Mouse (Mus musculus) adrenal gland, postnatal 25 days (tissue): Measurements from ENCODE around the gene Gapt. TPM values are rescaled to one million over a fixed set of nuclear protein-coding genes. Genes with fewer than 3 reads are reported as not detected.
"Not testable (repeated sequence)": the region's sequence is repeated elsewhere in the genome, so short reads cannot be mapped to it uniquely, and the experiment has no call there.

ENCODE experiments used
- DNase-seq: peaks from one replicate; pipeline ENCODE4 v3.0.0; 2021; ENCODE audit warnings: mixed read lengths
- long read RNA-seq: library from polyadenylated mRNA; stranded (forward); transcript quantifications from one replicate; pipeline ENCODE4 v2.0.0, GENCODE M21; 2021
- total RNA-seq: library from RNA; stranded (reverse); gene quantifications from 2 replicates; pipeline ENCODE4 v1.2.3, GENCODE M21; 2021

The Gapt gene
- total RNA-seq: not detected in 2 replicates
- long read RNA-seq: 0 reads

- no peak for DNase-seq
These were observed at the start of gene Gapt for GRCm38 (mm10) chr13:110356941-110357340. Gene Gapt (minus strand): TSS chr13:110357199.

- DNase-seq: no peak
These were observed 49.2 kb upstream of the Gapt start for GRCm38 (mm10) chr13:110406152-110406551.

GRCm38 (mm10) chr13:110404686-110405085 lies 47.7 kb upstream of the Gapt start:
- not testable (repeated sequence) for DNase-seq

- DNase-seq: no peak
These were observed 47.1 kb upstream of the Gapt start for GRCm38 (mm10) chr13:110404059-110404458.

- DNase-seq: no peak
These were observed 44.9 kb upstream of the Gapt start for GRCm38 (mm10) chr13:110401877-110402276.

GRCm38 (mm10) chr13:110401443-110401842 lies 44.4 kb upstream of the Gapt start:
- DNase-seq: no peak

- DNase-seq: no peak
These were observed 41.7 kb upstream of the Gapt start for GRCm38 (mm10) chr13:110398513-110399270.

- DNase-seq: no peak
These were observed 40.8 kb upstream of the Gapt start for GRCm38 (mm10) chr13:110397750-110398149.

- DNase-seq: no peak
These were observed 39.1 kb upstream of the Gapt start for GRCm38 (mm10) chr13:110395916-110396685.

- peak; percentile 35 for DNase-seq
These were observed 38.3 kb upstream of the Gapt start for GRCm38 (mm10) chr13:110395179-110395794.

GRCm38 (mm10) chr13:110394291-110395178 lies 37.5 kb upstream of the Gapt start, which contains the start of gene Plk2:
Gene Plk2 (plus strand): TSS chr13:110395046.
- peak; percentile 95 for DNase-seq

GRCm38 (mm10) chr13:110392631-110393030 lies 35.6 kb upstream of the Gapt start:
- DNase-seq: no peak

GRCm38 (mm10) chr13:110392210-110392609 lies 35.2 kb upstream of the Gapt start:
- peak; percentile 29 for DNase-seq

- no peak for DNase-seq
These were observed 27.5 kb upstream of the Gapt start for GRCm38 (mm10) chr13:110384514-110384913.

GRCm38 (mm10) chr13:110382447-110382901 lies 25.5 kb upstream of the Gapt start:
- peak; percentile 20 for DNase-seq

GRCm38 (mm10) chr13:110369673-110370072 lies 12.7 kb upstream of the Gapt start:
- no peak for DNase-seq

- DNase-seq: not testable (repeated sequence)
These were observed 11.6 kb upstream of the Gapt start for GRCm38 (mm10) chr13:110368556-110369040.

GRCm38 (mm10) chr13:110367961-110368555 lies 11.1 kb upstream of the Gapt start:
- no peak for DNase-seq

GRCm38 (mm10) chr13:110366477-110366876 lies 9.5 kb upstream of the Gapt start:
- no peak for DNase-seq

- no peak for DNase-seq
These were observed 6.7 kb upstream of the Gapt start for GRCm38 (mm10) chr13:110363722-110364121.

GRCm38 (mm10) chr13:110351051-110351450 lies 5.9 kb downstream of the Gapt start:
- no peak for DNase-seq
